Mouse (Mus musculus) limb, embryonic 11.5 days (tissue): Measurements from ENCODE around the gene Pttg1ip. TPM values are rescaled to one million over a fixed set of nuclear protein-coding genes. Genes with fewer than 3 reads are reported as not detected.

Experiments used
- ATAC-seq: fragments of 200-750 bp; cut with Nextera tagmentation; 2 replicates; pipeline ENCODE4 v1.8.0; 2017; ENCODE audit warnings: low read depth; ENCODE audit not compliant: insufficient number of reproducible peaks, low FRiP score, low TSS enrichment
- DNase-seq: peaks from one replicate; pipeline ENCODE4 v3.0.0-alpha.2; 2015; ENCODE audit warnings: low spot score
- H3K27ac ChIP-seq: fragments of 300-500 bp; sonication (generic); replicated peaks from 2 replicates; pipeline ENCODE4 v1.5.1; 2014; ENCODE audit warnings: low read depth, mild to moderate bottlenecking, low read length
- H3K27me3 ChIP-seq: fragments of 300-500 bp; sonication (generic); 2 replicates; pipeline ENCODE4 v1.6.1; 2014; ENCODE audit warnings: mild to moderate bottlenecking, low read length, mixed read lengths; ENCODE audit not compliant: control insufficient read depth, insufficient read depth
- H3K36me3 ChIP-seq: fragments of 300-500 bp; sonication (generic); 2 replicates; pipeline ENCODE4 v1.6.1; 2014; ENCODE audit warnings: mild to moderate bottlenecking, low read length, moderate library complexity, mixed read lengths; ENCODE audit not compliant: control insufficient read depth, insufficient read depth
- H3K4me1 ChIP-seq: fragments of 300-500 bp; sonication (generic); 2 replicates; pipeline ENCODE4 v1.6.1; 2014; ENCODE audit warnings: low read length, mixed read lengths; ENCODE audit not compliant: control insufficient read depth, insufficient read depth
- H3K4me2 ChIP-seq: fragments of 300-500 bp; sonication (generic); 2 replicates; pipeline ENCODE4 v1.6.1; 2014; ENCODE audit warnings: low read depth, mild to moderate bottlenecking, moderate library complexity; ENCODE audit not compliant: severe bottlenecking
- H3K4me3 ChIP-seq: fragments of 300-500 bp; sonication (generic); 2 replicates; pipeline ENCODE4 v1.5.1; 2014; ENCODE audit warnings: low read depth, low read length
- H3K9ac ChIP-seq: fragments of 300-500 bp; sonication (generic); 2 replicates; pipeline ENCODE4 v1.6.1; 2014; ENCODE audit warnings: mild to moderate bottlenecking, low read length
- H3K9me3 ChIP-seq: fragments of 300-500 bp; sonication (generic); 2 replicates; pipeline ENCODE4 v1.6.1; 2016; ENCODE audit warnings: low read length; ENCODE audit not compliant: control insufficient read depth
- WGBS: fragments of 180-500 bp; shearing (Covaris S2); extraction: QIAGEN DNeasy Blood & Tissue Kit; methylation state at CpG from one replicate; pipeline ENCODE4 v1.1.7; 2014; 5-methylcytosine and 5-hydroxymethylcytosine counted together
- polyA plus RNA-seq: library from polyadenylated mRNA; unstranded; fragments of >200 nt; fragmentation: Nextera tagmentation; extraction: Ambion mirVana; gene quantifications from 2 replicates; pipeline ENCODE4 v1.2.1, GENCODE M21; 2014

Pttg1ip gene
- polyA plus RNA-seq, 1 experiment from 2014 or later, result 84.6 TPM

DNA sequence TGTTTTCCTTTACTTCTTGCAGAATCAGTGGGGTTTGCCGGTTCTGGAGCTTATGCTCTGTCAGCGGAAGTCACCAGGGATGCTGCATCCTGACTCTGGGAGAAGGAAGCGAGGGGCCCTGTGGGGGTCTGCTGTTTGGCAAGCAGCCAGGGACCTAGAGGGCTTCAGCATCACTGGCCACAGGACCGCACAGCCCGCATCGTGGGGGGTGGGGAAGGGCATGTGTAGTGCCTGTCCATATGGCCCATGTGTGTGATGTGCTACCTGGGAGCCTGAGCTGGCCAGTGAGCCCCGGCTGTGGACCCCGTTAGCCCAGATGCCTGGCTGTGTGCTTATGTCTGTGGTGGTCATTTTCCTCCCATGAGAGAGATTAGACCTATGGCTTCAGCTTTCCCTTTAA is 8.2 kb downstream of the Pttg1ip start:
- Histone ChIP-seq H3K9me3 (no peaks in the 10 kb centered on the region), H3K36me3 (peaks cover 22% of the 10 kb centered on the region), H3K27ac (no peak overlapping the region), H3K4me3 (no peak overlapping the region), H3K27me3 (no peaks in the 10 kb centered on the region), H3K9ac (no peak overlapping the region), H3K4me1 (no peaks in the 10 kb centered on the region), H3K4me2 (no peak overlapping the region)
- ATAC-seq, result no peak
- WGBS, result 86% methylated on average over 8 of the region's 8 CpGs
- no peak for DNase-seq

GRCm38 (mm10) chr10:77590812-77591211 is 9.3 kb downstream of the Pttg1ip start:
- Histone ChIP-seq H3K9me3 (no peaks in the 10 kb centered on the region), H3K27me3 (no peaks in the 10 kb centered on the region), H3K27ac (no peak overlapping the region; the same call in 1 of the 2 replicates), H3K9ac (no peak overlapping the region), H3K4me3 (no peak overlapping the region), H3K36me3 (peaks cover 27% of the 10 kb centered on the region), H3K4me2 (no peak overlapping the region), H3K4me1 (no peaks in the 10 kb centered on the region)
- no peak for ATAC-seq
- 43% methylated on average over 6 of the region's 6 CpGs for WGBS
- peak; percentile 75 for DNase-seq

GRCm38 (mm10) chr10:77591546-77591945 is 10.0 kb downstream of the Pttg1ip start:
- Histone ChIP-seq H3K9me3 (no peaks in the 10 kb centered on the region), H3K4me2 (no peak overlapping the region), H3K9ac (no peak overlapping the region), H3K27ac (no peak overlapping the region), H3K4me3 (no peak overlapping the region), H3K4me1 (no peaks in the 10 kb centered on the region), H3K36me3 (peaks cover 27% of the 10 kb centered on the region), H3K27me3 (no peaks in the 10 kb centered on the region)
- no peak for DNase-seq
- WGBS, result 77% methylated on average over 6 of the region's 6 CpGs
- no peak for ATAC-seq

- Histone ChIP-seq H3K9ac (no peak overlapping the region), H3K27me3 (no peaks in the 10 kb centered on the region), H3K4me1 (no peaks in the 10 kb centered on the region), H3K4me3 (no peak overlapping the region), H3K4me2 (no peak overlapping the region), H3K36me3 (peaks cover 27% of the 10 kb centered on the region), H3K27ac (no peak overlapping the region), H3K9me3 (no peaks in the 10 kb centered on the region)
- WGBS, result 84% methylated on average over 2 of the region's 2 CpGs
- DNase-seq, result no peak
- ATAC-seq, result no peak
Measured at GRCm38 (mm10) chr10:77596060-77596459, 14.5 kb downstream of the Pttg1ip start.

DNA sequence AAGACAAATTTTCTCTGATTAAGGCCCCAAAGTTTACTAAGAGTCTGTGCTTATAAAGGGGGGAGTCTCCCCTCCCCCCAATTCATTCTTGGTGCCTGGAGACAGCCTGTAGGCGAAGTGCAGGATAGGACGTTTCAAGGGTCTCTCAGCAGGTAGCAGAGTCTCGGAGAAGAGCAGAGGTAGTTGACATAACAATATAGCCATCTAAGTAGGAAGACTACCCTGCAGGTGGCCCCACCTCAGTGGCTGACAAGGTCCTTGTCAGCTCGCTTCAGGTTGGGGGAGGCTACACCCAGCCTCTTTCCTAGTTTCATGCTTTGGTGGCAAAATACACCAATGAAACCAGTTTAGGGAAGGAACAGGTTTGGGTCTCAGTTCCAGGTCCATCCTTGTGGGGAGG is 21.5 kb downstream of the Pttg1ip start:
- Histone ChIP-seq H3K27me3 (no peaks in the 10 kb centered on the region), H3K27ac (no peak overlapping the region), H3K4me3 (no peak overlapping the region), H3K4me2 (no peak overlapping the region), H3K36me3 (peaks cover 6% of the 10 kb centered on the region; the same call in 1 of the 2 replicates), H3K9ac (no peak overlapping the region), H3K4me1 (peaks cover 11% of the 10 kb centered on the region), H3K9me3 (no peaks in the 10 kb centered on the region; the same call in 1 of the 2 replicates)
- whole genome bisulfite sequencing, result 57% methylated on average over 4 of the region's 4 CpGs
- DNase-seq (no peak), ATAC-seq (no peak)

- no peaks in the 10 kb centered on the region; the same call in 1 of the 2 replicates for H3K9me3 ChIP-seq
- ATAC-seq (no peak), DNase-seq (no peak)
- H3K4me3 ChIP-seq, result no peak overlapping the region
- no peak overlapping the region for H3K4me2 ChIP-seq
- no peak overlapping the region for H3K9ac ChIP-seq
- WGBS, result 93% methylated on average over 6 of the region's 6 CpGs
- no peaks in the 10 kb centered on the region for H3K27me3 ChIP-seq
- no peak overlapping the region for H3K27ac ChIP-seq
- H3K36me3 ChIP-seq, result no peaks in the 10 kb centered on the region
- peaks cover 11% of the 10 kb centered on the region for H3K4me1 ChIP-seq
Measured at GRCm38 (mm10) chr10:77604111-77604510, 22.6 kb downstream of the Pttg1ip start.

- WGBS, result 91% methylated on average over 5 of the region's 5 CpGs
- no peak overlapping the region for H3K4me2 ChIP-seq
- no peaks in the 10 kb centered on the region for H3K27me3 ChIP-seq
- H3K9me3 ChIP-seq, result no peaks in the 10 kb centered on the region; the same call in 1 of the 2 replicates
- no peak overlapping the region; the same call in 1 of the 2 replicates for H3K27ac ChIP-seq
- peaks cover 11% of the 10 kb centered on the region for H3K4me1 ChIP-seq
- no peak overlapping the region for H3K9ac ChIP-seq
- H3K36me3 ChIP-seq, result peaks cover 2% of the 10 kb centered on the region; the same call in 1 of the 2 replicates
- ATAC-seq, result no peak
- H3K4me3 ChIP-seq, result no peak overlapping the region
- DNase-seq, result no peak
Measured at GRCm38 (mm10) chr10:77604958-77605357, 23.4 kb downstream of the Pttg1ip start.

GRCm38 (mm10) chr10:77605368-77605767 is 23.8 kb downstream of the Pttg1ip start:
- peak overlapping the region; percentile 89 for H3K27ac ChIP-seq
- peak overlapping the region; percentile 81 for H3K4me2 ChIP-seq
- H3K36me3 ChIP-seq, result peaks cover 5% of the 10 kb centered on the region; the same call in 1 of the 2 replicates
- ATAC-seq, result no peak
- peaks cover 11% of the 10 kb centered on the region for H3K4me1 ChIP-seq
- peak overlapping the region; percentile 71 for H3K4me3 ChIP-seq
- H3K9me3 ChIP-seq, result no peaks in the 10 kb centered on the region; the same call in 1 of the 2 replicates
- WGBS, result 63% methylated on average over 1 of the region's 1 CpGs
- H3K9ac ChIP-seq, result peak overlapping the region; percentile 90
- peak; percentile 47 for DNase-seq
- H3K27me3 ChIP-seq, result no peaks in the 10 kb centered on the region
